Mouse (Mus musculus) erythroblast, embryonic 14.5 days (primary cell): ENCODE results near the gene Lama5.

Source experiments
- GATA1 ChIP-seq: IDR thresholded peaks from 2 replicates; pipeline ENCODE4 v1.6.1; 2012; ENCODE audit warnings: low read length, inconsistent platforms, mixed read lengths
- TAL1 ChIP-seq: IDR thresholded peaks from 3 replicates; pipeline ENCODE4 v1.6.1; 2012; ENCODE audit warnings: low read length, inconsistent platforms, mixed read lengths

GRCm38 (mm10) chr2:180170151-180170805, 55.4 kb downstream of the Lama5 start:
- TF ChIP-seq TAL1, result no peak
- no peak for TF ChIP-seq GATA1
